Mouse (Mus musculus): Measurements from ENCODE around the gene Adh5.
"Not testable (repeated sequence)": the region's sequence is repeated elsewhere in the genome, so short reads cannot be mapped to it uniquely, and the experiment has no call there.

Gene Adh5

GRCm38 (mm10) chr3:138458441-138458840 lies 15.5 kb downstream of the Adh5 start:
- CTCF ChIA-PET, result no interaction called here

GRCm38 (mm10) chr3:138460260-138460659 lies 17.4 kb downstream of the Adh5 start:
- CTCF ChIA-PET, result no interaction called here

- CTCF ChIA-PET, result no interaction called here
Measured at GRCm38 (mm10) chr3:138461832-138462231, 18.9 kb downstream of the Adh5 start.

GRCm38 (mm10) chr3:138463137-138463536 lies 20.2 kb downstream of the Adh5 start:
- CTCF ChIA-PET, result no interaction called here

GRCm38 (mm10) chr3:138463807-138464206 lies 20.9 kb downstream of the Adh5 start:
- CTCF ChIA-PET, result no interaction called here

- CTCF ChIA-PET, result no interaction called here
Measured at GRCm38 (mm10) chr3:138464573-138465147, 21.8 kb downstream of the Adh5 start.

- CTCF ChIA-PET, result not testable (repeated sequence)
Measured at GRCm38 (mm10) chr3:138466656-138467055, 23.8 kb downstream of the Adh5 start.

- CTCF ChIA-PET, result no interaction called here
Measured at GRCm38 (mm10) chr3:138471066-138471465, 28.2 kb downstream of the Adh5 start.

GRCm38 (mm10) chr3:138479489-138479888 lies 36.6 kb downstream of the Adh5 start:
- CTCF ChIA-PET, result no interaction called here

GRCm38 (mm10) chr3:138481526-138482284 lies 38.8 kb downstream of the Adh5 start:
- CTCF ChIA-PET, result no interaction called here

- CTCF ChIA-PET, result no interaction called here
Measured at GRCm38 (mm10) chr3:138483240-138483639, 40.3 kb downstream of the Adh5 start.

- CTCF ChIA-PET, result interaction anchor here (1.6 kb wide), 1 partner anchor 45 kb away, joined by 5 read pairs; the partner anchor contains the start of gene Adh5
Measured at GRCm38 (mm10) chr3:138488584-138489326, 45.9 kb downstream of the Adh5 start.

- CTCF ChIA-PET, result no interaction called here
Measured at GRCm38 (mm10) chr3:138489327-138490033, 46.6 kb downstream of the Adh5 start, which contains the start of gene Metap1. Gene Metap1 (minus strand): TSS chr3:138489515.

- CTCF ChIA-PET, result no interaction called here
Measured at GRCm38 (mm10) chr3:138490034-138490337, 47.1 kb downstream of the Adh5 start.

GRCm38 (mm10) chr3:138493668-138494067 lies 50.8 kb downstream of the Adh5 start:
- CTCF ChIA-PET, result no interaction called here

GRCm38 (mm10) chr3:138494565-138494964 lies 51.7 kb downstream of the Adh5 start:
- CTCF ChIA-PET, result no interaction called here

- CTCF ChIA-PET, result no interaction called here
Measured at GRCm38 (mm10) chr3:138495166-138496145, 52.6 kb downstream of the Adh5 start.

- CTCF ChIA-PET, result no interaction called here
Measured at GRCm38 (mm10) chr3:138498731-138499130, 55.8 kb downstream of the Adh5 start.

GRCm38 (mm10) chr3:138499854-138500740 lies 57.2 kb downstream of the Adh5 start:
- CTCF ChIA-PET, result no interaction called here

- CTCF ChIA-PET, result no interaction called here
Measured at GRCm38 (mm10) chr3:138503754-138504153, 60.9 kb downstream of the Adh5 start.
